Mouse (Mus musculus) kidney, adult 8-10 months (tissue): ENCODE results near the gene Slc7a10.
A peak's percentile ranks its signal among the peaks of the same experiment; 100 is the strongest.

Experiments used
- DNase-seq, 2 experiments: peaks; one replicate each; pipeline ENCODE4 v3.0.0; 2022

Slc7a10 gene

GRCm38 (mm10) chr7:35185889-35186569 lies at the start of gene Slc7a10:
TSS of gene Slc7a10 (plus strand) at chr7:35186385.
- DNase-seq: no peak

GRCm38 (mm10) chr7:35137524-35137923 lies 48.7 kb upstream of the Slc7a10 start:
- no peak for DNase-seq

DNA sequence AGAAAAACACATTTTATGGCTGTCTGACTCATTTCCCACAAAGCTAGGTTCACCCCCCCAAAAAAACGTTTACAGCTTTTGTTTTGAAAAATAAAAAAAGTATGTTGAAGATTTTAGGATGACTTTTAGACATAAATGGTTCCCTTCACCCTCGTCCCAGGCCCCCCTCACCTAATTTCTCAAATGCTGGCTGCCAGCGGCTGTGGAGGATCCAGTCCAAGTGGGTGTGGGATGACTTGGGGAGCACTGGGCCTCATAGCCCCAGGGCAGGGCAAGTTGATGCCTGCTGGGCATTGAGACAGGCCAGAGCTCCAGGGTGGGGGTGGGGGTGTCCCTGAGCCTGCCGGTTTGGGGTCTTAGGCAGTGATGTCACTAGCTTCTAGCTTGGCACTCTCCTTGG lies 47.7 kb upstream of the Slc7a10 start:
- DNase-seq: no peak

DNA sequence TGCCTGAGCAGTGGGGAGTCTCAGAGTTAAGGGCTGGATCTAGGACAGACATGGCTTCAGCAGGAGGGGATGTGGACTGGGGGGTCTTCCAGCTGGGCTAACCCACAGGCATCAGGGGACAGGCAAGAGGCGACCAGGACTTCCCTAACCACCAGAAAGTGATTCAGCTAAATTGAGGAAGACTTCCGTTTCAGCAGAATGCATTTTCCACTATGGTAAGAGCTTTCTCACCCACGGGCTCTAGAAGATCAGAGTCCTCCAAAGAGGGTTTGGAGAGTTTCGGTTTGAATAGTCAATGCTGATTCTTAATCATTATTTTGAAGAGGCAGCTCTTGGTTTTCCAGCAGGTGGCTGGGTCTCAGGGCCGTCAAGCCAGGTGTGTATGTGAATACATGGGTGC lies 46.3 kb upstream of the Slc7a10 start:
- DNase-seq: no peak

GRCm38 (mm10) chr7:35141519-35141918 lies 44.7 kb upstream of the Slc7a10 start:
- peak; percentile 64 to 73 for DNase-seq

- DNase-seq: no peak
These were observed 43.7 kb upstream of the Slc7a10 start for GRCm38 (mm10) chr7:35142522-35142921.

GRCm38 (mm10) chr7:35143864-35144618 lies 42.1 kb upstream of the Slc7a10 start:
- DNase-seq: peak; percentile 89 to 96

DNA sequence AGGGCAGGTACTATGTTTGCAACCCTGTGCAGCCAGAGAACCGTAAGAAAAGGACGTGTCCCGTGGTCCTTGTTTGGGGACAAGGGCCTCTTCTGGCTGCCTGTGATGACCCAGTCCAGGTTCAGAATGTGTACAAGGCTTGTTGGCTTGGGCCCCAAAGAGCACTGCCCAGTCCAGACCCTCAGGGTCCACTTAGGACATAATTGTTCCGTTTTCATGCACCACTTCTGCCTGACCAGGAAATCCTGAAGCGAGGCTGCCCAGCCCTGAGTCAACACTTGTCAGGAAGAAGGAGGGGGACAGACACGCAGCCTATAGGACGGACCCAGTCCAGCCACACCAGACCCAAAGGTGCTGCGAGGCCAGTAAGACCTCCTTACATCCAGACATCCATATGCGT lies 41.1 kb upstream of the Slc7a10 start:
- DNase-seq: no peak

DNA sequence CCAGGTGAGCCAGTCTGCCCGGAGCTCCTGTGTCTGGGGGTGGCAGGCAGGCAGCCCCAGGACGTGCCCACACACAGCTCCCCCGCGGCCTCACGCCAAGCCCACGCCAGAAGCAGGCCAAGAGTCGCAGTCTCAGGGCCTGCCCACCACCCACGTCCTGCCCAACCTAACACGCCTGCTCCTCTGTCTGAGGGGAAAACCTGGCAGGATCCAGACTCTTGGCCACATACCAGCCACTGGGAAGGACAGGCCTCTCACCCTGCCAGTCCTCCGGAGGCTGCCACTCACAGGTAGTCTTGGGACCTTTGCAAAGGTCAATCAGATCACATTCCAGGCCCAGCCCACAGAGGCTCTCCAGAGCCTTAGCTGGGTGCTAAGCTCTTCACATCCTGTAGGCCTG lies 39.9 kb upstream of the Slc7a10 start:
- peak; percentile 86 to 90 for DNase-seq

DNA sequence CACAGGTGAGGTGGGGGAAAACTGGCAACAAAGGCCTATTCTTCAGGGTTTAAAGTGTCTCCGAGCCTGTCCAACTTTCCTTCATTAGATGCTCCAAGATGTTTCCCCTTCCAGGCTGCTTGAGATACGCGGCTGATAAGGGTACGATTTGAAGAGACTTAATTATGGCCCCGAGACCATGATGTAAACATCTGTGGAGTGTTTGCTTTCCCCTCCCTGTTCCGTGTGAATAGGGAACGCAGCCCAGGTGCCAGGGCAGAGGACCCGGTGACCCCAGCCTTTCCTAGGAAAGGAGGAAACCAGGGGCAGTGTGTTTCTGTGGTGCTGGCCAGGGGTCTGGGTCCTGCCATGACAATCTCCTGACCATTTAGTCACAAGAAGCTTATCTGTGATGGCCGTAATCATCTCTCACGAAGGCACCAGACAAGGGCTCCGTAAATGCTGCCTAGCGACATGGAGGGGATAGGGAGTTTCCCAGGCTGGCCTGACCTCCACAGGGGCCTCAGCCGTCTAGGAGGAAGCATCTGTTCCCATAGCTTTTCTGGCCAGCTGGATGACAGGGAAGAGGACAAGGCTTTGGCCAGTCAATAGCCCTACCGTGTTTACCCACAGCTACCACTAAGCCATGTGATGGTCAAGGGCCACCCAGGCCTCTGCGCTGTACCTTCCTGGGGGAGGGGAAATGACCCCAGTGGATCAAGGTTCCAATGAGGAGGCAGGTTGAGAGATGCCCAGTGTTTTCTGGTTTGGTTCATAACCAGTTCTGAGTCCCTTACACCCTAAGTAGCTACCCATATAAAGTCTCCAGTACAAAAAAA lies 36.4 kb upstream of the Slc7a10 start:
- no peak for DNase-seq

- no peak for DNase-seq
These were observed 35.3 kb upstream of the Slc7a10 start for GRCm38 (mm10) chr7:35150860-35151259.

- no peak for DNase-seq
These were observed 31.7 kb upstream of the Slc7a10 start for GRCm38 (mm10) chr7:35154449-35154848.

DNA sequence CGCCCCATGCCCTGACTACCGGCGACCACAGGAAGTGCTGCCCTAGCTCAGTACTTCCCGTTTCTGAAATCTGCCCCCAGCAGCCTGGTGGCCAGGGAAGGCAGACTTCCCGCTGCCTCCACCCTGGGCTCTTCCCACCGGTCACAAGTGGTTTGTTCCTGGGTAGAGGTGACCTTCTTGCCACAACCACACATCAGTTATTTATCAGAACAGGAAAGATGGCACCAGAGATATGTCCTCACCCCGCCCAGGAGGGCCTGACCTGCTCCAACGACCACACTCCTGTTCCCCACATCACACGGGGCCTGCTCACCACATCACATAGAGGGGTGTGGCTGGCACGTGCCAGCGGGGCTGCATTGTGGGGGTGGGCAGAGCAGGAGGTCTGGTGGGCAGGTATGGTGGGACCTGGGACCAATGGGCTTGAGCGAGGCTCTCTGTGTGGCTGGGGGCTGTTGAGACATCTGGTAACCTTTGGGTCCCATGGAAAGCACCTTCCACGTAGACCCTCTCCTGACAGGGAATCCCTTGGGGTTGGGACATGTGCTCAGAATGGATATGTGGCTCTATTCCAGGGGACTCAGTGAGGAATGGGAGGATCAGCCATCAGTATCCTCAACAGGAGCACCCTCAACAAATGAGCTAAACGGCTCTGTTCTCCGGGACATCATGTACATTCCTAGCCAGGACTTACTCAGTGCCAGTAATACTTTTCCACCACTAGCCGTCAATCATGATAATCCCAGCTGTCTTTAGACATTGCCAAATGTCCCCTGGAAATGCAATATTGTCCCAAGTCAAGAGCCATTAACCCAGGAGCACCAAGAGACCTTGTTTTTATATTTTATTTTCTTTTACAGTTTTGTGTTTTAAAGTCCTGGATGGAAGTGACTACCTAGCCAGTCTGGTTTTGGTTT lies 29.4 kb upstream of the Slc7a10 start:
- no peak for DNase-seq

- no peak for DNase-seq
These were observed 28.7 kb upstream of the Slc7a10 start for GRCm38 (mm10) chr7:35157512-35157911.

DNA sequence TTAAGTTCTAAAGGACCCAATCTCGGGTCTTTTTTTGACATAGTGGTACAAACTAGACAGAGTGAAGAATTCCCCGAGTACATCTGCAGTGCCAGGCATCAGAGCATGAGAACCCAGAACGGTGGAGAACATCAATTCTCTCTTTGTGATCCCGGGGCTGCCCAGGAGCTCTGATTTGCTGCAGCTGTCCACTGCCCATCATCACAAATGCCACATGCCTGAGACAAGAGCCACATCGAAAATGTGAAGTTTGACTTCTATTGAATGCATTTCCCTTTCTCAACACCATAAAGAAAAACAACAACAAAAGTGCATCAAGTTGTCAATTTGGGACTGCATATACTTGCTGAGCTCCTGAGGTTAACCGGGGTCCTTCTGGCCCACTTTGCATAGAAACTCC lies 23.7 kb upstream of the Slc7a10 start:
- DNase-seq: no peak

GRCm38 (mm10) chr7:35163600-35163999 lies 22.6 kb upstream of the Slc7a10 start:
- DNase-seq: no peak

- no peak for DNase-seq
These were observed 22.1 kb upstream of the Slc7a10 start for GRCm38 (mm10) chr7:35164131-35164530.

- DNase-seq: no peak
These were observed 19.2 kb upstream of the Slc7a10 start for GRCm38 (mm10) chr7:35166988-35167387.

GRCm38 (mm10) chr7:35167925-35168324 lies 18.3 kb upstream of the Slc7a10 start:
- DNase-seq: no peak

DNA sequence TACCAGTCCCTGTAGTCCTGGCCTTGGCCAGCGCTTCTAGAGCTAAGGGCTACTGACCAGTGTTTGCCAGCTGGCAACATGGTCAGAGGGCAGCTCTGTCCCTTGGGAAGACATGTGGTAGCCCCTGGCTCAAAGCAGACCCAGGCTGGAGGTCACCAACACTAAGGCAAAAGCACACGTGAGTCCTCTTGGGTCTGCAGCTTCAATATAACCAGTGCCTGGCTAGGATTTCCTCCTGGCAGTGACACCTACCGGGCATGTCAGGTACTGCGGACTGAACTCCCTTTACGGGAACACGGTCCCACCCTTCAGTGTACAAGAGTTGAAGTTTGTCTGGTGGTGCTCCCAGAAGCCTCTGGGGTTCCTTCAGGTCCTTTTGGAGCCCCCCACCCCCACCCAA lies 16.8 kb upstream of the Slc7a10 start:
- peak; percentile 86 to 95 for DNase-seq

DNA sequence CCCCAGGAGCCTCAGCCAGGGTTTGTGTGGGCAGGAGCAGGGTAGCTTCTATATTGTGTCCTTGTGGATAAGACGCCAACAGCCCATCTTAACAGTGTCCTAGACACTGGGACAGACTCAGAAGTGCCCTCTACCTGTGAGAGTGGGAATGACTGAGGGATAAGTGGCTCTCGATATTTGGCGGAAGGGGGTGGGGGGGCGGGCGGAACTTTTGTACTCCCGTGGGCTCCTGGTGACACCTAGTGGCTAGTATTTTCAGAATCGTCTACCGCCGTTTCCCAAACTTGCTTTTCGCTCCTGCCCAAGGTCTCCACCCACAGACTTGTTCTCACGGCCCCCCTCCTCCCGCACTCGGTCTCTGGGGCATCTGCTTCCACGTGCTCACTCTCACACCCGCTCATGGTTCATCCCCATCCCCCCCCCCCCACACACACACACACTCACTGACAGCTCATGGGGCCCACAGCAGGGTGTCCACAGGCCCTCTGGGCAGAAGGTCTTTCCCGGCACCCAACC lies 14.3 kb upstream of the Slc7a10 start:
- peak; percentile 79 to 85 for DNase-seq

DNA sequence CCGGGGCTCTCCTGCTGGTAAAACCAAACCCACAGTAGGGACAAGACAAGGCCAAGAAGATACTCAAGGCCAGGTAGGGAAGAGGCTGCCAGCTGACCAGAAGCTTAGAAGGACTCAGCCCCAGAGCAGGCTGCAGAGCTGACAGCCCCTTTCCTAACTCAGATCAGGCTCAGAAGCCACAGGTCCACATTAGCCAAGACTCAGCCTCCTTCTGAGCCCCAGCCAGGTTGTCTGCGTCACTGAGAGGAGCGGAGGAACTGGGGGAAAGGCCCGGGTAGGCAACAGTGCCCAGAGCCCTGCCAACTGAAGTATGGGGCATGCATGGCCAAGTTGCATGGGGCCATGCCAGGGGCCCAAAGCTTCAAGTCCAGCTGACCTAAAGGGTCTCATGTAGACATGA lies 13.7 kb upstream of the Slc7a10 start:
- no peak for DNase-seq
